Mouse (Mus musculus) left cerebral cortex, postnatal 10 days (tissue): ENCODE data around the gene Prelp. TPM values are rescaled to one million over a fixed set of nuclear protein-coding genes. Genes with fewer than 3 reads are reported as not detected.

ENCODE experiments used
- DNase-seq, 2 experiments: peaks; one replicate each; pipeline ENCODE4 v3.0.0; 2021 to 2022; ENCODE audit warnings: low spot score in 2 of 2, mixed read lengths in 1 of 2; ENCODE audit errors: extremely low spot score in 1 of 2
- intact Hi-C: fragments of 180-260 bp; cut with DNase I; formaldehyde crosslinking; loops from one replicate; pipeline ENCODE4 v1.15.1; 2025
- total RNA-seq, 2 experiments: library from RNA; stranded (reverse); gene quantifications; 2 replicates each; pipeline ENCODE4 v1.2.3; 2021

Gene Prelp
- total RNA-seq, 2 experiments from 2014 or later, result 2.4 to 2.9 TPM

DNA sequence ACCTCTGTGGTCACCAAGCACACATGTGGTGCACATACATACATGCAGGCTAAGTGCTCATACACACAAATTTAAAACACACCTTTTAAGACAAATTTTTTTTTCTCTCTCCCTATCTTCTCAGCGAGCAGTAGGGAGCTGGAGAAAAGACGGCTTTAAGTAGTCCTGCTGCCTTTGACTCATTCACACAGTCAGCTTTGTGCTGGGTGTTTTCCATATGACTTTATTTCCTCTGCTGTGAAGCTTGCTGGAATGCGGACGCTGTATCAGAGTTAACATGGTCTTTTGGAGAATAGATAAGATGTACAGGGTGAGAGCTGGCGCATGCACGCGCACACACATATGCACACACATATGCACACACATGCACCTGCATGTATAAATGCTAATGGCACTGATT is 11.1 kb downstream of the Prelp start:
- no peak for DNase-seq
- intact Hi-C loops, result loop anchor here (2.0 kb wide), 1 partner anchor 137 kb away; no protein-coding TSS in a partner anchor

DNA sequence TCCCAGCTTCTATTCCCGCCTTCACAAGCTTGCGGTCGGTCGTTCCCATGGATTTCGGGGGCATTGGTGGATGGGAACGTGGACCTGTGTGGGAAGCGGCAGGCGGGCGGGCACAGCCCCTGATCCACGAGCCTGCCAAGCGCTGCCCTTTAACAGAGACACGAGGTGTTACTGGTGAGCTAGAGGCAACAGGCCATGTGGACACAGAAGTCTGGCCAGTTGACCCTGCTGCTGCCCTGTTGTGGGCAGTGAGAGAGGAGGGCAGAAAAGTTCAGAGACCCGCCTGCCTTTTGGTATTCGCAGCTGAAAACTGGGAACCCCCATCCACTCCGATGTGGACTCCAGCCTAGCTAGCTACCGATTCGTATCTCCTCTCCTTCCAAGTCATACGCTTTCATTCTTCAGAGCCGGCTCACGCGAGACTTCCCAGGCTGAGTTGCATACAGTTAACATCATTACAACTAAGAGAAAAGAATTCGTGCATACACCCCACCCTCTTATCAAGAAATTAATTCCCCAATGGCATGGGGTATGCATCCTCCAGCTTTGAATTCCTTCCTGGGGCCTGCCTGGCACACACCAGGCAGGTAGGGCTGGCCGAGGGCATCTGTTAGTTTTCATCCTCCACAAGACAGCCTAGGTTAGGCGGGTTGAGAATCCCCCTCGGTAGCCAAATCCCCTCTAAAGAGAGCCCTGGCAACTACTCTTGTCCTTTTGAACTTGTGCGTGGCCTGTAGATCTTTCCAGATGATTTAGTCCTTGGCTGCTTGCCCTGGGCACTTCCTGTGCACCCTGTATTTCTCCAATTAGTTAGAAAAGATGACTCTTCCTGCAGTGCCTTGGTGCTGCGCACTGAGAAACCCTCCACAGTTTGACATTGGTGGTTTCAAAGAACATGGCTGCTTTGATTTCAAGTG is 12.3 kb downstream of the Prelp start:
- intact Hi-C loops, result no loop called here

DNA sequence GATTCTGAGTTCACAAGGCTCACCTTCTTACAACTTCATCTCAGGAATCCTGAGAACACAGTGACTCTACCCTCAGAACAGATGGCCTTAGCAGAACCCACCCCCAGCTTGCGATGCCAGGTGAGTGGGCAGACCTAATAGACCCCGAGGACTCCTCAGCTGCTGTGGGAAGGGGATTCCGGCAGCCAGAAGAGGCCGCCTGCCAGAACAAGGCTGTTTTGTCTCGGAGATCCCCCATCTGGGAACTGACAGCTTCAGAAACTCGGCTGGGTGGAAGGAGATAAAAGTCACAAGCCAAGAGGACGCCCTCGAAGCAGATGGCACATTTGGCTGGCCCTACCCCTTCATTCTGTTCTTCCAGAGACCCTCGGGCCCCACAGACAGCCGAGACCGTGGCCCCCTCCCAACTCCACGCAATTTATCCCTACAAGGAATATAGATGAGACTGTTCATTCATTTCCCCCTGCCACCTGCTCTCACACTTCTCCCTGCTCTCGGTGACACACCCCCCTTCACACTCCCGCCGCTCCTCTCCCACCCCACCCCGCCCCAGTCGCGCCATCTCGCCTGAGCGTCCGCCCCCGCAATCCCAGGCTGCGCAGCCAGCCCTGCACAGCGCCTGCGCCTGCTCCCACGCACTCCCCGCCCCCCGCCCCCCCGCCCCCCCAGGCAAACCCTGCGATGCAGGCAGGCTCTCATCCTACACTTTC is 13.1 kb downstream of the Prelp start, which contains the start of gene Optc:
Gene Optc, minus strand, starts transcription at position 51 of the 710 bp plus-strand sequence.
- intact Hi-C loops, result no loop called here
- DNase-seq, result peak; percentile 71 to 89

More for the DNA sequence above, 12.3 kb downstream of the Prelp start:
- peak in 1 of 2 experiments; percentile 51 for DNase-seq

DNA sequence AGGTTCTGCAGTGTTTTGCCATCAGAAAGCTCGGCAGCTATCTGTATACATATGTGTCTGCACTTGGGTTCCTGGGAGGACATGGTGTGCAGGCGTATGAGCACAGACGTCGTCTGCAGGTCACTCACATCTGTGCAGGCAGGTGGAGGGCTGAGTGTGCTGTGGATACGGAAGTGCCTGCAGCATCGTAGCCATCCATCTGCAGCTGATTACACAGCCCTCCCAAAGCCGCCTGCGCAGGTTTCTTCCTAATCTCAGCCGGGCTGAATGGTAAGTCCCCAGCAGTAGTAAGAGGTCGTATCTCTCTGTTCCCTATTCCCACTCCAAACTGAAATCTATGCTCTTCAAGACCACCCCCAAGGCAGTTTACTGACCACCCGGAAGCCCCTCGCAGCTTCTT is 14.8 kb downstream of the Prelp start:
- no peak for DNase-seq
- intact Hi-C loops, result no loop called here

DNA sequence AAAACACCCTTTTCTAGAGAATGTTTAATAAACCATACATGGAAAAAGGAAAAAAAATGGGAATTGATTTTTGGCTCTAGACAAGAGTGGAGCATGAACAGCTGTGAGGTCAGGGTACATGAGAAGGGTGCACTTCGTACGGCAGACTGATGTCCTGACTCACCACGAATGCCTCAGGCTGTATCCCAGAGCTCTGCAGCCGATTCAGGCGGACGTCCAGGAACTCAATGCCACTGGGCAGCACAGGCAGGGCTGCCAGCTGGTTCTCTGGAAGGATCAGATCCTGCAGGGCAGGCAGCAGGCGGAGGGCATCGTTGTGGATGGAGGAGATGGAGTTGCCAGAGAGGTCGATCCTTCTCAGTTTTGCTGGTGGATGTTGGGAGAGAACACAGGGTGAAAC is 20.4 kb downstream of the Prelp start:
- intact Hi-C loops, result no loop called here
- DNase-seq, result no peak

DNA sequence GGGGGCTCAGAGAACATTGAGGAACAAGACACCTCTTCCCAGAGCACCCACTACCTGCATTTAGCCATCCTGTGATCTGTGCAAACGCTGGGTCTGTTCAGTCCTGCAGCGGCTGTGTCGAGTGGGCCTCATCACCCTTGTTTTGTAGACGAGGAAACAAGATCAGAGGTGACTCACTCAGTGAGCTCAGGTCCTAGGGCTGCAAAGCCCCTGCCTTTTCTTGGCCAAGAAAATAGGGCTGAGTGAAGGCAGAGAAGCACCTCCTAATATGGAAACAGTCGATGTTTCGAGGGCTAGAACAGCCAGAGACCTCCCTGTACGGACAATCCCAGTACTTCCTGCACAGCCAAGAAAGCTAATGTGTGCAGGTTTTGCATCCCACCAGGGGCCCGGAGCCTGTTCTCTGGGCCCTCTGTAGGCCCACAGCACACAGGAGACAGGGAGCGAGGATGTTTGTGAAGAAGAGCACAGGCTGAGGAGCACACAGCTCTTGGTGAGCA is 22.1 kb downstream of the Prelp start:
- intact Hi-C loops, result loop anchor here (5.0 kb wide), 1 partner anchor 102 kb away; no protein-coding TSS in a partner anchor
- DNase-seq, result no peak

DNA sequence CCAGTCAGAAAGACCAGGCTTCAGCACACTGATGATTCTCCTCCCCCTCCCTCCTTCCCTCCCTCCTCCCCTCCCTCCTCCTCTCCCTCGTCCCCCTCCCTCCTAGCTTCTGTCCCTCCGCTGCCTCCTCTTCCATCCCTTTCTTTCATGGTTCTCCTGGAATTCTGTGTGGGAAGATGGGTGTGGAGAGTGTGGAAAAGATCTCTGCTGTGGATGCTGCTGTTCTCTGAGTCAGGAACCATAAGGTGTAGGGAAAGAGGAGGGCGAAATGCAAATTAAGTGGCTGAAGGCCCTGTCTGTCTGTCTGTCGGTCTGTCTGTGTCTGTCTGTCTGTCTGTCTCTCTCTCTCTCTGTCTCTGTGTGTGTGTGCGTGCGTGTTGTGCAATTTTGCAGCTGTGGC is 23.9 kb downstream of the Prelp start:
- DNase-seq, result no peak
- intact Hi-C loops, result loop anchor here (1.0 to 5.0 kb wide), 2 partner anchors 100 to 161 kb away; no protein-coding TSS in a partner anchor

DNA sequence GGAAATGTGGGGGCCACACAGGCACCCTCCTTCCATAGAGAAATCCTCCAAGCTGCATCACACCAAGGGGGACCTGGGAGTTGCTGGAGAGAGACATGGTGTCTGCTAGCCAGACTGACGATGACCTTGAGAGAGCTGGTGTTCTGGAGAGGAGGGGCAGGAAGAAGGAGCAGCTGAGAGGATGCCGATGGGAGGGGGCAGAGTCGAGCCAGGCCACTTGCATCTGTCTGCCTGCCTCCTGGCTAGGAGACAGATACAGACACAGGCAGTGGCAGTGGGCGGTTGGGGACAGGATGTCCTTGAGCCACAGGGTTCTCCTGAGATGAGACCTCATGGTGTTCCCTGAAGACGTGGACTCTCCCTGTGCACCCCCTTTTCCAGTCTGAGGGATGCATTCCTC is 29.7 kb downstream of the Prelp start:
- peak in 1 of 2 experiments; percentile 80 for DNase-seq
- intact Hi-C loops, result no loop called here

DNA sequence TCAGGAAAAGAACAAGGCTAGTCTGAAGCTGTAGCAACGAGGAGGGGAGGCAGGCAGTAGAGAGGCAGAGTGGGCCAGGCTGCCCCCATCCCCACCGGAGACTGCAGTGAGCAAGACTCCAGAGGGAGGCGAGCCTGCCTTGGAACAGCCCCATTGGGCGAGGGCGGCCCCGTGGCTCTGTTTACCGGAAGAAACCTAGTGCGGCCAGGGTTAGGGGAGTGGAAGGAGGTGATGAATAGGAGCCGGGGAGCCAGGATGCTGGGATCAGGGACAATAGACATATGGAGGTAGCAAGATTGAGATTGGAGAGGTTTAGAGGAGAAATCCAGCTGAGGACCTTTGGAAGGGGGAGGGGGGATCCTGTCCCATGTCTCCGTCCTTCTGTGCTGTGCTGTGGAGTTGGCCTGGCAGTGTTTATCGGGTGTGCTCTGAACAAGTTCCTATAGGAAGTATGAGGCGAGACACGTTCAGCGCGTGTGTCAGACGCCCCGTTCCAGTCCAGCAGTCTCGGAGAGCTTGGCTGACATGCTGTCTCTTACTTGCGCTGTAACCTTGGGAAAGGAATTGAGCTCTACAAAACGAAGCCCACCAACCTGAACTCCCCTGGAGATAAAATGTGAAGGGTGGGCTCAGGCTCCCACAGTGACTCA is 31.1 kb downstream of the Prelp start:
- intact Hi-C loops, result no loop called here
- DNase-seq, result no peak

DNA sequence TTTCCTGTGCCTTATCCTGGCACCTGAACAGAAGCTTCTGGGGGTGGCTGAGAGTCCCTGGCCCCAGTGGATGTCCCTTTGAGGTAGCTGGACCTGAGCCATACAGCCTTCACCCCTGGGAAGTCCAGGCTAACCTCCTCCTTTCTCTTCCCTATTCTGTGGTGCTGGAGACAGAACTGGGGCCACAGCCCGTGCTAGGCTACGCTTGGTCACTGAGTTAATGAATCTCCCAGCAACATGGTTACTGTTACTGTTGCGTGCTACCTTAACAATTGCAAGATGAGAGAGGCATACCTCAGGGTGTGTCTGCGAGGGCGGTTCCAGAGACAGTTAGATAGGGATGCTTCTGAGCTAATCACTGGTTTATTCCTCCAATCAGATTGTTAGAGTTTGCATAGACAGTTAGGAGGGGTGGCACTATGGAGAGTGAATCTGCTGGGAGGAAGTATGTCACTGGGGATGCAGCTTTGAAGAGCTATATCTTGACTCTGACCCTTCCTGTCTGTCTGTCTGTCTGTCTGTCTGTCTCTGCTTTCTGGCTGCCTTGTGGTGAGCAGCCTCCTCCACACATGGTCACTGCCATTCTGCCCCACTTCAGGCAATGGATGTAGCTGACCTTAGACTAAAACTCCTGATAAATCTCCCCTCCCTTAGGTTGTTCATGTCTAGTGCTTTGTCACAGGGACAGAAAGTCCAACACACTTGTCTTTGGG is 33.5 kb downstream of the Prelp start:
- intact Hi-C loops, result no loop called here
- DNase-seq, result no peak

DNA sequence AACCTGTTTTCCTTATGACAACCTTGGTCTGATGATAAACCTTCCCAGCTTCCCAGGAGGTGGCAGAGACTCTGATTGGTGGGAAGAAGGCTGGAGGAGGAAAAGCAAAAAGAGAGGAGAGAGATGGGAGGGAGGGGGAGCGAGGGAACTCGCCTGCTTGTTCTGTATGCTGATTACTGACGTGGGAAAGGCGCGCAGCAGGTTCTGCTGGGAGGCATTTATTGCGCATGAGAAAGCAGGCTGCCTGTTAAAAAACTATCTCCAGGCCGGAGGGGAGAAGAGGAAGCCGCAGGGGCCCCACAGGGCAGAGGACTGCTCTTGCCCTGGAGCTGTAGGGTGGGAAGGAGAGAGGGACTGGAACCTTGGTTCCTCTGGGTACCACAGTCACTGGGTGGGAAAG is 34.2 kb downstream of the Prelp start:
- intact Hi-C loops, result no loop called here
- peak; percentile 59 to 66 for DNase-seq

DNA sequence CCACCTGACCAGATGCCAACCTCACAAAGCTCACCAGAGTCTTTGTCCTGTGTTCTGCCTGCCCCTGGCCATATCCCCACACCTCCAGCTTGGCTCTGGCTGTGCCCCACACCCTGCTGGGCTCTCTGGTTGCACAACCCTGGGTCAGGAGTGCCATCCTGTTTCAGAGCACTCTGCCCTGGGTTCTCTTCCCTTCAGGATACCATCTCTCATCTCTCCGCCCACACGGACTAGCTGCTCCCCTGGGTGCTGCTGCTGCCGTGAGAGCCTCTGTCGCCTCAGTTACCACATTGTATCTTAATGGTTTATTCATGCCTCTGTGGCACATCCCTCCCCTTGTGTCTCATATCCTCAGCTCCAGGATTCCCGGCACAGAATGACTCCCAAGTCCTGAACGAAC is 34.8 kb downstream of the Prelp start:
- intact Hi-C loops, result no loop called here
- no peak for DNase-seq

DNA sequence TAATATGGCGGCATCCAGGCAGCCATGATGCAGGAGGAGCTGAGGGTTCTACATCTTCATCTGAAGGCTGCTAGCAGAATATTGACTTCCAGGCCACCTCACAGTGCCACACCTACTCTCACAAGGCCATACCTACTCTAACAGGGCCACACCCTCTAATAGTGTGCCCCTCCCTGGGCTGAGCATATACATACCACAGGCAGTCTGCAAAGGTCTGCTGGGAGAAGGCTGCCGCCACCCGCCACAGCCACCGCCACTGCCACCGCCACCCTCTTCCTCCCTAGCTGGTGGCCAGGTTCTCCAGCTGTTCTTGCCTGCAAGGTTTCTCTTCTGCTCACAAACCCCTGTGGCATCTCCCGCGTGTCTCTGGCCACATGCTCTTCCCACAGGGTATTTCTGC is 35.4 kb downstream of the Prelp start:
- intact Hi-C loops, result no loop called here
- DNase-seq, result no peak

DNA sequence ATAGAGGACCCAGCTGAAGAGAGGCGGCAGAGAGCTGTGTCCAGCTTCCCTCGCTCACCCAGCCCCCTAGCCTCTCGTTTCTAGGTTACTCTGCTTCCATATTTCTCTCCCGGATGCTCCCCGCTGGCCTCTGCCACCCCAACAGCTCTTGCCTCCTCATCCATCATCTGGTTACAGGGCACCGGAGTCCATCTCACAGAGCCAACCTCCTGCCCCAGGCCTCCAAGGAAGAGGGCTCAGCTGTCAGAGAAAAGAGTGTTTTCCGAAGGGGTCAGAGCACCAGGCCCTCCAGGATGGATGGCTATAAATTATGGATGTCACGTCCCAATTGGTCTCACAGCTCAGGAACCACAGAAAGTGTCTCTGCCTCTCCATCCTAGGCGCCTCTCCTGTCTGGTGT is 36.5 kb downstream of the Prelp start:
- DNase-seq, result no peak
- intact Hi-C loops, result no loop called here

DNA sequence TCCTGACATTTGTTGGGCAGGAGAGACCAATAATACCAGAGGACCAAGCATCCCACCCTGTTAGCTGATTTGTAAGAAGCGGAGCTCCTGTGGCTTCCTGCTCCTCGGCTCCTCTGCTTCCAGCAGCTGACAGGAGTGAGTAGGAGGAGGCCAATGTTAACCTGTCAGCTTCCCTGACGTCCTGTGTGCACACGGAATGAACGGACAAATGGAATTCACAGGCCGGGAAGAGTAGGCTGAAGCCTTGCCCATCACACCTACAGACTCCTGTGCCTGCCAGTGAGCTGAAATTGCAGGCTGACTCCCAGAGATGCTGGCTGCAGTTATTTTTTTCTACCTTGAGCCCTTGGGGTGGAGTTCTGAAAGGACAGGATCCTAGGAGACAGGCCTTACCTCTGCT is 37.1 kb downstream of the Prelp start:
- no peak for DNase-seq
- intact Hi-C loops, result no loop called here

DNA sequence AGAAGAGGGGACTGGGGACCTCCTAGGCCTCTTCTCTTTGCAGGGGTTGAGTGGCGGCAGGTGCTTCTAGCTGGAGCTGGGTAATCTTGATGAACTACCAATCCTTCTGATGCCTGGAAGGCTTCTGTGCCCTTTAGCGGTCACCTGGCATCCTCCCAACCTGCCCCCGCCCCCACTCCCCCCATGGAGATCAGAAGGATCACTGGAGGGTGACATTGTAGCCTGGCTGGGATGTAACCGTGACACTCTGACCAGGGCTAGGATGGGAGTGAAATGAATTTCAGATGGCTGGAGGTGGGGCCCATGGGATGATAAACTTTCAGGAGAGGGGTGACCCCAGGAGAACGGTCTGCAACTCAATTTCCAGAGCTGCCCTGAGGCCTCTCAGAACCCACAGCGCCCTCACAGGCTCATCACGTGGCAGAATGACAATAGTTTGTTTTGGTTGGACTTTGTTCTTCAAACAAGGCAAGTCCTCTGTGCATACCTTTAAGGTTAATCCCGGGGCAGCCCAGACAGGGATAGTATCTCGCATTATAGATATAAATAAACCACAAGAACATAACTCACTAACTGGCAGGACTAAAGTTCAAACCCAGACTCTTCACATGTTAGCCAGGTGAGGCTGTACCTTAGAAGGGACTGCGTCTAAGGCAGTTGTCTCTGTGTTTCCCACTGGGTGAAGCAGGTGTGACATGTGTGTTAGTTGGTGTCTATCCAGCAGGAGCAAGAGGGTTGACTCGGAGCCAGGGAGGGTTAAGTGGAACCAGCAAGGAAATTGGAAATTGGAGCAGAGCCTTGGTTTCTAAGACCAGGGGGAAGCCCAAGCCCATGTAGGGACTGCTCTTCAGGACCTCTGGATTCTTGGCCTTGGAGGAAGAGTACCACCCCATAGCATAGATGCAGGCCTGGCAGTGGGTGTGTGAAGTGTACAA is 38.7 kb downstream of the Prelp start:
- intact Hi-C loops, result no loop called here
- DNase-seq, result no peak

DNA sequence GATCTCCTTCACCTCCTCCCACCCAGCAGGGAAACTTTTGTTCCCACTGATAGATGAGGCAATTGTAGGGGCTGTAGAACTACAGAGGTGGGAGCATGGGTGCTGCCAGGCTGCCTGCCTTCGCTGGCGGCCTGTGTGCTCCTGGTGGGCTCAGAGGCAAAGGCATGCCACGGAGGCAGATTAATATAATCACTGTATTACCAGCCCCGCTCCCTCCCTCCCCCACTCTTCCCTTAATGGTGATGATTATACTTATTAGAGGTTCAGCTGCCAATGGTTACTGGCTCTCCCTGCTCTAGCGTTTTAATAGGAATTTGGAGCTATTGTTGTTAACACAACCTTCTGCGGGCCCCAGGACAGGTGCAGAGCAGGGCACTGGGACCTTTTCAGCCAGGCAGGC is 39.4 kb downstream of the Prelp start:
- DNase-seq, result no peak
- intact Hi-C loops, result no loop called here
